Mouse (Mus musculus) liver, embryonic 16.5 days (tissue): ENCODE measurements around the gene Ube2c. TPM values are rescaled to one million over a fixed set of nuclear protein-coding genes. Genes with fewer than 3 reads are reported as not detected.
A peak's percentile ranks its signal among the peaks of the same experiment; 100 is the strongest.

Experiments
- ATAC-seq: fragments of 200-750 bp; cut with Nextera tagmentation; 2 replicates; pipeline ENCODE4 v1.8.0; 2017; ENCODE audit warnings: low read depth, mild to moderate bottlenecking, moderate number of reproducible peaks, moderate library complexity
- H3K27ac ChIP-seq: fragments of 300-500 bp; sonication (generic); 2 replicates; pipeline ENCODE4 v1.5.1; 2014; ENCODE audit warnings: mild to moderate bottlenecking, low read length
- H3K27me3 ChIP-seq: fragments of 300-500 bp; sonication (generic); 2 replicates; pipeline ENCODE4 v1.6.1; 2014; ENCODE audit warnings: low read depth, low read length, mixed read lengths; ENCODE audit not compliant: control insufficient read depth, insufficient read depth
- H3K36me3 ChIP-seq: fragments of 300-500 bp; sonication (generic); 2 replicates; pipeline ENCODE4 v1.6.1; 2014; ENCODE audit warnings: mild to moderate bottlenecking; ENCODE audit not compliant: control insufficient read depth, insufficient read depth
- H3K4me1 ChIP-seq: fragments of 300-500 bp; sonication (generic); 2 replicates; pipeline ENCODE4 v1.6.1; 2014; ENCODE audit warnings: low read depth, low read length, mixed read lengths; ENCODE audit not compliant: control insufficient read depth
- H3K4me2 ChIP-seq: fragments of 300-500 bp; sonication (generic); 2 replicates; pipeline ENCODE4 v1.6.1; 2014; ENCODE audit warnings: low read depth, low read length, mixed read lengths
- H3K4me3 ChIP-seq: fragments of 300-500 bp; sonication (generic); 2 replicates; pipeline ENCODE4 v1.5.1; 2014; ENCODE audit warnings: low read depth, mild to moderate bottlenecking, low read length
- H3K9ac ChIP-seq: fragments of 300-500 bp; sonication (generic); 2 replicates; pipeline ENCODE4 v1.6.1; 2014; ENCODE audit warnings: low read depth, low read length
- H3K9me3 ChIP-seq: fragments of 300-500 bp; sonication (generic); replicated peaks from 2 replicates; pipeline ENCODE4 v1.6.1; 2016; ENCODE audit warnings: low read length; ENCODE audit not compliant: control insufficient read depth
- WGBS: fragments of 180-500 bp; shearing (Covaris S2); extraction: QIAGEN DNeasy Blood & Tissue Kit; methylation state at CpG from one replicate; pipeline ENCODE4 v1.1.7; 2014; ENCODE audit not compliant: insufficient replicate concordance; 5-methylcytosine and 5-hydroxymethylcytosine counted together
- polyA plus RNA-seq: library from polyadenylated mRNA; unstranded; fragments of >200 nt; fragmentation: Nextera tagmentation; extraction: Ambion mirVana; gene quantifications from 2 replicates; pipeline ENCODE4 v1.2.1, GENCODE M21; 2015

The Ube2c gene
- polyA plus RNA-seq, 1 experiment from 2014 or later, result 661 TPM

GRCm38 (mm10) chr2:164800252-164801004 is 30.7 kb downstream of the Ube2c start:
- Histone ChIP-seq H3K4me3 (no peak overlapping the region), H3K9me3 (no peaks in the 10 kb centered on the region), H3K4me1 (peaks cover 15% of the 10 kb centered on the region), H3K9ac (no peak overlapping the region), H3K4me2 (no peak overlapping the region), H3K27ac (no peak overlapping the region), H3K27me3 (no peaks in the 10 kb centered on the region), H3K36me3 (peaks cover 26% of the 10 kb centered on the region)
- 84% methylated on average over 13 of the region's 13 CpGs for WGBS
- ATAC-seq, result no peak

DNA sequence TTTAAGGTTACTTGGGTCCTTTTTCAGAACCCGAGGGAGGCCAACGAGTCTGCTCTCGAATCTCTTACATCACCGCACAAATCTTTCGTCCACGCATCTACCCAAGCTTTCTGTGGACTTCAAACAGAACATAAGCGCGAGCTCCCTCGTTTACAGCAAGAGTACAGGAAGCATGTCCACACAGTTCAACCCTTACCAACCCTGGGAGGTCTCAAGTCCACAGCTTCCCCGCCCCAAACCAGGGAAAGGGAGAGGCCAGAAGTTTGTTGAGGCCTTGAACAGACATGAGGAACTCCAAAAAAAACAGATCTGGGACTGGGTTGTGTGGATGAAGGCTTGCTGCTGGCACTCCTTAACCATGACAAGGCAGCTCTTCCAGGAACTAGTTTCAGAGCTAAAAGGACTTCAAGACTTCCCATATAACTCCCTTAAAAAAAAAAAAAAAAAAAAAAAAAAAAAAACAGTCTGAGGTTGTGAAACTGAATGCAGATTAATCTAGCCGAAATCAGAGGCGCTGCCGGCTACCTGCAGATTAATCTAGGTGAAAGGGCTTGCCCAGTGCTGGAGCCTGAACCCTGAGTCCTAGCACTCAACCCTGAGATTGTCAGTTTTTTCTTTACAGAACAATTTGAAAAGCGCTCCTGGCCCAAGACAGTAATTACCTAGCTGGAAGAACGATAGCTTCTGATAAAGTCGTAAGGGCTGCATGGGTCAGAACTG is 33.7 kb downstream of the Ube2c start:
- Histone ChIP-seq H3K4me2 (peak overlapping the region; percentile 63), H3K4me1 (peaks cover 28% of the 10 kb centered on the region), H3K36me3 (peaks cover 15% of the 10 kb centered on the region), H3K27ac (no peak overlapping the region), H3K9ac (peak overlapping the region; percentile 93), H3K4me3 (peak overlapping the region; percentile 96), H3K27me3 (no peaks in the 10 kb centered on the region), H3K9me3 (no peaks in the 10 kb centered on the region)
- 67% methylated on average over 16 of the region's 16 CpGs for WGBS
- no peak for ATAC-seq

- Histone ChIP-seq H3K4me3 (peak overlapping the region; percentile 96), H3K27me3 (no peaks in the 10 kb centered on the region), H3K4me2 (peak overlapping the region; percentile 63), H3K9ac (peak overlapping the region; percentile 93), H3K9me3 (no peaks in the 10 kb centered on the region), H3K27ac (peak overlapping the region; percentile 93), H3K36me3 (peaks cover 15% of the 10 kb centered on the region), H3K4me1 (peaks cover 28% of the 10 kb centered on the region)
- ATAC-seq, result no peak
- WGBS, result 60% methylated on average over 1 of the region's 1 CpGs
Observed at GRCm38 (mm10) chr2:164803921-164804313, 34.2 kb downstream of the Ube2c start.

DNA sequence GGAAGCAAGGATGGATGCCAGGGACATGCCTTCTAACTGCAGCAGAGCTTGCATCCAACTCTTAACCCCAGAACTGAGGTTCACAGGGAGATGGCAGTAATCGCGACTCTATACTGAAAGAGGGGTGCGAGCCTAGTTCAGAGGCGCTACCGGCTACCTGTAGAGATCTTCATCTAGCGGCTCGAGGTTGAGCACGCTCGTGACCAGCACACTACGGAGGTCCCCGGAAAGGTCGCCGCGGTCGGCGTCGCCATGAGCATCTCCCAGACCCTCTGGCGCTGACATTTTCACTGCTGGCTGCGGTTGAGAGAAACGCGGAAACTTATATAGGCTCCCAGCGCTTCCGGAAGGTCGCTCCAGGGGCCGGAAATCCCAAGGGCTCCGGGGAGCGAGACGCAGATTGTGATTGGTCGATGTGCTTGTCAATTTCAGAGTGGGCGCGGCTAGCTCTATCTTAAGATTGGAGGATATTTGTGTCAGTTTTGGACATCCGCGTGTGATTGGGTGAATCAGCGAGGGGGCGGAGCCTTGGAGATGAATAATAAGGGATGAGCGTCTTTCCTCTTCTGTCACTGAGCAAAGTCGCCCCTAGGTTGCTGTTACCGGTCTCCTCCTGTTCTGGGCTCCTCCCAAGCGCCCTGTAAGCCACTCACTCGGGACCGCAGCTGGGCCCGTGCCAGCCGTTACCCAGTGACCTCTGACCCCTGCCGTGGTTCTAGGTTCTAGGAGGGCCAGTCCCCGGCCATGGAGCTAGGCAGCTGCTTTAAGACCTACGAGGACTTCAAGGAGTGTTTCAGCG is 35.0 kb downstream of the Ube2c start, which contains the start of the genes Acot8 and Zswim3:
Gene Acot8 (minus strand): TSS at position 350 of the 799 bp plus-strand sequence.
Gene Zswim3 (plus strand): TSS at position 566 of the 799 bp plus-strand sequence.
- Histone ChIP-seq H3K36me3 (peaks cover 13% of the 10 kb centered on the region), H3K27me3 (no peaks in the 10 kb centered on the region), H3K9me3 (no peaks in the 10 kb centered on the region), H3K27ac (peak within 1 kb of the TSS; percentile 100), H3K9ac (peak within 1 kb of the TSS; percentile 95), H3K4me3 (peak within 1 kb of the TSS; percentile 96), H3K4me2 (peak within 1 kb of the TSS; percentile 93), H3K4me1 (peaks cover 28% of the 10 kb centered on the region)
- 0% methylated on average over 47 of the region's 47 CpGs for WGBS
- ATAC-seq, result peak; percentile 91

GRCm38 (mm10) chr2:164805332-164805718 is 35.6 kb downstream of the Ube2c start:
- Histone ChIP-seq H3K36me3 (peaks cover 12% of the 10 kb centered on the region), H3K4me3 (peak overlapping the region; percentile 96), H3K9ac (peak overlapping the region; percentile 95), H3K4me1 (peaks cover 28% of the 10 kb centered on the region), H3K4me2 (peak overlapping the region; percentile 93), H3K27me3 (no peaks in the 10 kb centered on the region), H3K9me3 (no peaks in the 10 kb centered on the region), H3K27ac (peak overlapping the region; percentile 100)
- WGBS, result under 1% methylated on average over 21 of the region's 21 CpGs
- ATAC-seq, result peak; percentile 74

DNA sequence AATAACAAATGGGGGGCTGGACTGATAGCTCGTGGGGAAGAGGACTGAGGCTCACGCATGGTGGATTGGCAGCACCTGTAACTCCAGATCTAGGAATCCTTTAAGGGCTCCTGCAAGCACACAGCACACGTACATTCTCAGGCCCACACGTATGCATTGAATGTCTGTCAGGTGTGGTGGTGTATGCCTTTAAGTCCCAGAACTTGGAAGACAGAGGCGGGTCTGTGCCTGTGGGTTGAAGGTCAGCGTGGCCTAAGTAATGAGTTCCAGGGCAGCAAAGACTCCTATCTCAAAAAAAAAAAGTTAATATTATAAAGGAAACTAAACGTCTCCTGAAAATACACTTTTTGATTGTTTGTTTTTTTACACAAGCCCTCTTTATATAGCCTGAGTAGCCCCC is 36.9 kb downstream of the Ube2c start:
- ATAC-seq, result no peak
- Histone ChIP-seq H3K27me3 (no peaks in the 10 kb centered on the region), H3K4me1 (peaks cover 28% of the 10 kb centered on the region), H3K9ac (no peak overlapping the region), H3K27ac (no peak overlapping the region), H3K4me2 (no peak overlapping the region), H3K9me3 (no peaks in the 10 kb centered on the region), H3K36me3 (peaks cover 6% of the 10 kb centered on the region; the same call in 1 of the 2 replicates), H3K4me3 (no peak overlapping the region)
- WGBS, result 72% methylated on average over 7 of the region's 7 CpGs

DNA sequence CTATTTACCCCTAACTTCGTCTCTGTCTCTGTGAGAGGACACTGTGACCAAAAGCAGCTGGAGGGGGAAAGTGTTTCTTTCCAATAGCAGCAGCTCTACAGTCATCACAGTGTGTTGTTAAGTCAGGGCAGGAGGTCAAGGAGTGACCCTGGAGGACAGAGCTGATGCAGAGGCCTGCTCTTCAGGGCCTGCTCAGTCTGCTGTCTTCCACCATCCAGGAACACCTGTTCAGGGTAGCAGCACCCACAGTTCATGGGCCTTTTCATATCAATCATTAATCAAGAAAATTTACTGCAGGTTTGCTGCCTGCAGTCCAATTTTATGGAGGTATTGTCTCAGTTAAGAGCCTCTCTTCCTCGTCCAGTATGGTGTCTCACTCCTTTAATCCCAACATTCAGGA is 43.9 kb downstream of the Ube2c start:
- ATAC-seq, result no peak
- 62% methylated on average over 2 of the region's 2 CpGs for WGBS
- Histone ChIP-seq H3K27me3 (no peaks in the 10 kb centered on the region), H3K4me2 (no peak overlapping the region), H3K9ac (no peak overlapping the region), H3K4me1 (peaks cover 15% of the 10 kb centered on the region), H3K36me3 (peaks cover 4% of the 10 kb centered on the region; the same call in 1 of the 2 replicates), H3K4me3 (no peak overlapping the region), H3K27ac (no peak overlapping the region), H3K9me3 (no peaks in the 10 kb centered on the region)

DNA sequence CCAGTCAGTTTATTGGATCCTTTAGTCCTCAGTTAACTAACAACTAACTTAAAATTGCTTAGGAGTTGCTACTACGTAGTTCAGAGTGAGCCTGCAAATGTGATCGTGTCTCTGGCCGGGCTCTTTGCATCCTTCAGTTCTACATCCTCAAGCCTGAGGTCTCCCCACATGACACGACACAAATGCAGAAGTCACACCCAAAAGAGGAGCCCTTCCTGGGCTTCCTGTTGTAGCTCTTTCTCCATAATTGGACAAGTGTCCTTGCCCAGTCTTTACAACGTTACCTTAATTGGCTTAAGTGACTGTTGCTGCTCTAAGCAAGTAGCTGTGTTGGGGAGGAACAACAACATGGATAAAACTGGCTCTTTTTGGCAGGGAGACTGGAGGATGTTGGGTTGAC is 45.6 kb downstream of the Ube2c start:
- H3K4me1 ChIP-seq, result peaks cover 15% of the 10 kb centered on the region
- no peak overlapping the region for H3K9ac ChIP-seq
- 44% methylated on average over 5 of the region's 5 CpGs for WGBS
- H3K27me3 ChIP-seq, result no peaks in the 10 kb centered on the region
- H3K4me2 ChIP-seq, result no peak overlapping the region
- no peaks in the 10 kb centered on the region for H3K9me3 ChIP-seq
- peaks cover 3% of the 10 kb centered on the region; the same call in 1 of the 2 replicates for H3K36me3 ChIP-seq
- no peak overlapping the region for H3K27ac ChIP-seq
- no peak overlapping the region for H3K4me3 ChIP-seq
- no peak for ATAC-seq
